Mouse (Mus musculus) thymus, adult 2 months (tissue): ENCODE data around the gene Brinp1.
"Not testable (repeated sequence)": the region's sequence is repeated elsewhere in the genome, so short reads cannot be mapped to it uniquely, and the experiment has no call there.

ENCODE experiments used
- CTCF ChIP-seq: fragments of 200-500 bp; IDR thresholded peaks from 2 replicates; pipeline ENCODE4 v1.5.1; 2012; ENCODE audit warnings: mild to moderate bottlenecking, control low read depth, low read length, moderate library complexity, borderline replicate concordance; ENCODE audit not compliant: control insufficient read depth, poor library complexity, insufficient read depth; ENCODE audit errors: extremely low read depth
- POLR2A ChIP-seq: fragments of 200-500 bp; IDR thresholded peaks from 2 replicates; pipeline ENCODE4 v1.6.1; 2012; ENCODE audit warnings: mild to moderate bottlenecking, low read length, control low read depth, moderate library complexity; ENCODE audit not compliant: control insufficient read depth, poor library complexity, insufficient read depth; ENCODE audit errors: extremely low read depth

GRCm38 (mm10) chr4:68813997-68814396 is 140.2 kb downstream of the Brinp1 start:
- not testable (repeated sequence) for TF ChIP-seq CTCF, POLR2A
